In the genomic region with DNA sequence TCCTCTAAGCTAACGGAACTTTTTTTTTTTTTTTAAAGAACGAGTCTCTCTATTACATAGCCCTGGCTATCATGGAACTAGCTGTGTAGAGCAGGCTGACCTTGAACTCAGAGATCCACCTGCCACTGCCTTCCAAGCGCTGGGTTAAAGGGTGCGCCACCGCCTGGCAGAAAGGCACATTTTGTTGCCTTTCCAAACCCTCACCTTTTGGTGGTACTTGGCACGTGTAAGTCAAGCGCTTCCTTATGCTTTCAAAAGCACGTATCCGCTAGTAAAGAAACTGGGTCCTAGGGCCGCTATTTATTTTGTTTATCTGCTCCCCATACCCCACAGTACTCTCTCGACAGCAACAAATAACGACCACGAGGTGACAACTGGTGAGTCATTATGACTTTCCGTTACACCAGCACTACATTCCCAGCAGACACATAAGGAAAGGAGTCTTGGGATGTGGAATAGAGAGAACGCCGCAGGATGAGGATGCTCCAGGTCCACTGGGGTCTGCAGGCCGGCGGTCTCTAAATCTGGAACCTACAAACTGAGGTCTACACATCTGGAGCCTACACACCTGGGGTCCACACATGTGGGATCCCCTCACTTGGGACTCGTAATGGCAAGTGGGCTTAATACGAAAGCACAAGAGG, we compare ENCODE assay signal across 8 mouse cellular contexts. TPM values are rescaled to one million over a fixed set of nuclear protein-coding genes. Genes with fewer than 3 reads are reported as not detected.
DNase-seq lines count a peak whose midpoint lies in the region; ATAC-seq and TF ChIP-seq lines count a peak whose summit lies in the region.

No protein-coding gene starts in this region.

- peak; percentile 84 for DNase-seq in CD4-positive, CD25-positive, alpha-beta regulatory T cell, adult 2 months (ENCODE audit: low read depth, low spot score)
- DNase-seq in ZHBTc4 (ENCODE audit: low read depth, low spot score), result peak; percentile 74
- peak; percentile 50 for DNase-seq in embryonic facial prominence, embryonic 11.5 days (ENCODE audit: low spot score)
- DNase-seq in limb, embryonic 14.5 days (ENCODE audit: low spot score), result peak; percentile 6
- peak; percentile 80 for DNase-seq in thymus, postnatal 14 days
- no peak for DNase-seq in frontal cortex, postnatal 14 days (ENCODE audit: low spot score in 2 of 2)

- H3K4me2 ChIP-seq in embryonic facial prominence, embryonic 11.5 days (ENCODE audit: low read depth, low read length), result peak overlapping the region; percentile 76
- H3K4me2 ChIP-seq in limb, embryonic 14.5 days (replicated peaks; ENCODE audit: low read depth, low read length, severe bottlenecking), result peak overlapping the region; percentile 60
- H3K4me2 ChIP-seq in midbrain, embryonic 16.5 days (ENCODE audit: low read length), result peak overlapping the region; percentile 66

- 3% methylated on average over 20 of the region's 20 CpGs for WGBS in embryonic facial prominence, embryonic 11.5 days
- 4% methylated on average over 20 of the region's 20 CpGs for WGBS in limb, embryonic 14.5 days
- 3% methylated on average over 20 of the region's 20 CpGs for WGBS in midbrain, embryonic 16.5 days

- ATAC-seq in embryonic facial prominence, embryonic 11.5 days (replicated peaks; ENCODE audit: insufficient number of reproducible peaks, low FRiP score, low TSS enrichment, low read depth), result peak; percentile 21
- peak; percentile 64 to 66 for ATAC-seq in hematopoietic stem cell, adult 5-6 weeks (replicated peaks in 1 of 2; ENCODE audit: insufficient read depth in 1 of 2, low FRiP score in 2 of 2, low TSS enrichment in 1 of 2, low read depth in 1 of 2, poor library complexity in 2 of 2, severe bottlenecking in 2 of 2)
- ATAC-seq in limb, embryonic 14.5 days (ENCODE audit: low FRiP score, low read depth), result peak; percentile 34
- peak; percentile 14 for ATAC-seq in midbrain, embryonic 16.5 days

- no peak for TF ChIP-seq POLR2A in limb, embryonic 14.5 days (IDR thresholded peaks at IDR 0.05; ENCODE audit: borderline replicate concordance, extremely low read depth, insufficient read depth, insufficient read length)

- no peaks in the 10 kb centered on the region for H3K4me1 ChIP-seq in embryonic facial prominence, embryonic 11.5 days (ENCODE audit: control insufficient read depth, insufficient read depth, low read length)
- peaks cover 3% of the 10 kb centered on the region; the same call in 1 of the 2 replicates for H3K4me1 ChIP-seq in limb, embryonic 14.5 days (ENCODE audit: control insufficient read depth, insufficient read depth, low read length)
- peaks cover 4% of the 10 kb centered on the region; the same call in 1 of the 2 replicates for H3K4me1 ChIP-seq in midbrain, embryonic 16.5 days (ENCODE audit: control insufficient read depth, insufficient read depth, low read length)

- no peaks in the 10 kb centered on the region for H3K27me3 ChIP-seq in embryonic facial prominence, embryonic 11.5 days (ENCODE audit: control insufficient read depth, insufficient read depth, low read length)
- no peaks in the 10 kb centered on the region for H3K27me3 ChIP-seq in limb, embryonic 14.5 days (ENCODE audit: control insufficient read depth, insufficient read depth, low read length)
- no peaks in the 10 kb centered on the region for H3K27me3 ChIP-seq in midbrain, embryonic 16.5 days (ENCODE audit: control insufficient read depth, insufficient read depth, low read depth, low read length)

- no peak overlapping the region for H3K27ac ChIP-seq in embryonic facial prominence, embryonic 11.5 days (replicated peaks; ENCODE audit: low read depth, low read length)
- peak overlapping the region; percentile 91 for H3K27ac ChIP-seq in limb, embryonic 14.5 days (replicated peaks; ENCODE audit: low read depth, low read length)
- peak overlapping the region; percentile 90; the same call in 1 of the 2 replicates for H3K27ac ChIP-seq in midbrain, embryonic 16.5 days (ENCODE audit: low read length)

- no peaks in the 10 kb centered on the region for H3K36me3 ChIP-seq in embryonic facial prominence, embryonic 11.5 days (replicated peaks; ENCODE audit: control insufficient read depth, insufficient read depth, low read depth, low read length)
- H3K36me3 ChIP-seq in limb, embryonic 14.5 days (ENCODE audit: control insufficient read depth, insufficient read depth, low read length), result no peaks in the 10 kb centered on the region
- no peaks in the 10 kb centered on the region for H3K36me3 ChIP-seq in midbrain, embryonic 16.5 days (ENCODE audit: control insufficient read depth, insufficient read depth, low read length)

- H3K4me3 ChIP-seq in embryonic facial prominence, embryonic 11.5 days (ENCODE audit: low read depth, low read length), result peak overlapping the region; percentile 82
- peak overlapping the region; percentile 78 for H3K4me3 ChIP-seq in limb, embryonic 14.5 days (replicated peaks; ENCODE audit: low read length)
- peak overlapping the region; percentile 84 for H3K4me3 ChIP-seq in midbrain, embryonic 16.5 days (ENCODE audit: low read depth, low read length)

- H3K9me3 ChIP-seq in embryonic facial prominence, embryonic 11.5 days (replicated peaks; ENCODE audit: control insufficient read depth, low read length), result no peaks in the 10 kb centered on the region
- H3K9me3 ChIP-seq in limb, embryonic 14.5 days (ENCODE audit: control insufficient read depth, low read length), result no peaks in the 10 kb centered on the region
- no peaks in the 10 kb centered on the region for H3K9me3 ChIP-seq in midbrain, embryonic 16.5 days (replicated peaks; ENCODE audit: control insufficient read depth, low read length, poor library complexity, severe bottlenecking)

- H3K9ac ChIP-seq in embryonic facial prominence, embryonic 11.5 days (replicated peaks; ENCODE audit: low read length), result peak overlapping the region; percentile 98
- peak overlapping the region; percentile 88 for H3K9ac ChIP-seq in limb, embryonic 14.5 days (ENCODE audit: low read depth, low read length, severe bottlenecking)
- peak overlapping the region; percentile 90 for H3K9ac ChIP-seq in midbrain, embryonic 16.5 days (ENCODE audit: low read depth, low read length)

RNA-seq across cellular contexts. Expression of a gene that starts 0.7 kb away (rescaled TPM):
- 20.3 and 21.5 TPM in 2 replicates for polyA plus RNA-seq in embryonic facial prominence, embryonic 11.5 days (2014; fragmentation: Nextera tagmentation; extraction: Ambion mirVana)
- total RNA-seq in hematopoietic stem cell, adult 5-6 weeks (2017), result 46.2 and 65.0 TPM in 2 replicates
- polyA plus RNA-seq in limb, embryonic 14.5 days (2012; rRNA removed), result 11.1 and 13.5 TPM in 2 replicates
- 12.8 and 14.0 TPM in 2 replicates for polyA plus RNA-seq in limb, embryonic 14.5 days (2014; fragmentation: Nextera tagmentation; extraction: Ambion mirVana)
- polyA plus RNA-seq in midbrain, embryonic 16.5 days (2015; fragmentation: Nextera tagmentation; extraction: Ambion mirVana), result 4.4 and 4.7 TPM in 2 replicates

RNA-seq across cellular contexts. Expression of a gene that starts 19.3 kb away (rescaled TPM):
- 0.64 and 1.7 TPM in 2 replicates for polyA plus RNA-seq in embryonic facial prominence, embryonic 11.5 days (2014; fragmentation: Nextera tagmentation; extraction: Ambion mirVana)
- 9.8 and 11.3 TPM in 2 replicates for total RNA-seq in hematopoietic stem cell, adult 5-6 weeks (2017)
- 2.2 and 2.3 TPM in 2 replicates for polyA plus RNA-seq in limb, embryonic 14.5 days (2012; rRNA removed)
- polyA plus RNA-seq in limb, embryonic 14.5 days (2014; fragmentation: Nextera tagmentation; extraction: Ambion mirVana), result 2.8 TPM in 2 replicates
- 0.46 and 0.70 TPM in 2 replicates for polyA plus RNA-seq in midbrain, embryonic 16.5 days (2015; fragmentation: Nextera tagmentation; extraction: Ambion mirVana)

RNA-seq across cellular contexts. Expression of a gene that starts 48.7 kb away (rescaled TPM):
- 6.2 and 7.2 TPM in 2 replicates for polyA plus RNA-seq in embryonic facial prominence, embryonic 11.5 days (2014; fragmentation: Nextera tagmentation; extraction: Ambion mirVana)
- total RNA-seq in hematopoietic stem cell, adult 5-6 weeks (2017), result 4.0 and 10.7 TPM in 2 replicates
- polyA plus RNA-seq in limb, embryonic 14.5 days (2012; rRNA removed), result 15.4 and 15.6 TPM in 2 replicates
- 7.2 and 7.6 TPM in 2 replicates for polyA plus RNA-seq in limb, embryonic 14.5 days (2014; fragmentation: Nextera tagmentation; extraction: Ambion mirVana)
- polyA plus RNA-seq in midbrain, embryonic 16.5 days (2015; fragmentation: Nextera tagmentation; extraction: Ambion mirVana), result 14.7 and 16.9 TPM in 2 replicates

Comparison
In these comparisons a context has a peak if more than half of its experiments do, and no peak if none do; other contexts are left out.
1. DNase-seq: peak in CD4-positive, CD25-positive, alpha-beta regulatory T cell, adult 2 months (single experiment), ZHBTc4 (single experiment), embryonic facial prominence, embryonic 11.5 days (single experiment), limb, embryonic 14.5 days (single experiment) and thymus, postnatal 14 days (single experiment); none in frontal cortex, postnatal 14 days (0 of 2).
2. ATAC-seq: peak in every context shown above with its lines; median percentile 65 in hematopoietic stem cell, adult 5-6 weeks; 34 in limb, embryonic 14.5 days; 21 in embryonic facial prominence, embryonic 11.5 days; 14 in midbrain, embryonic 16.5 days.
3. Peak in every context shown above with its lines, with median percentiles within 50 percentile points of each other: H3K4me2 ChIP-seq, H3K4me3 ChIP-seq and H3K9ac ChIP-seq.